Mouse (Mus musculus): Measurements from ENCODE around the gene Mdp1.
A peak's percentile ranks its signal among the peaks of the same experiment; 100 is the strongest.

Mdp1 gene

GRCm38 (mm10) chr14:55643060-55643907, 17.0 kb downstream of the Mdp1 start, which contains the start of gene Tm9sf1:
Gene Tm9sf1, minus strand, starts transcription at chr14:55643806.
- DNase-seq (ENCODE audit: inconsistent ontology term): peak; percentile 90

- DNase-seq (ENCODE audit: inconsistent ontology term): no peak
Observed at GRCm38 (mm10) chr14:55642679-55643059, 17.6 kb downstream of the Mdp1 start.

GRCm38 (mm10) chr14:55641291-55641690, 19.0 kb downstream of the Mdp1 start:
- DNase-seq (ENCODE audit: inconsistent ontology term): no peak

GRCm38 (mm10) chr14:55640816-55641215, 19.5 kb downstream of the Mdp1 start:
- DNase-seq (ENCODE audit: inconsistent ontology term): no peak

GRCm38 (mm10) chr14:55637795-55638194, 22.5 kb downstream of the Mdp1 start, which contains the start of gene Gm49378:
Gene Gm49378, minus strand, starts transcription at chr14:55637895.
- DNase-seq (ENCODE audit: inconsistent ontology term): no peak

GRCm38 (mm10) chr14:55635523-55636007, 24.7 kb downstream of the Mdp1 start, which contains the start of gene Ipo4:
Gene Ipo4, minus strand, starts transcription at chr14:55635957.
- peak; percentile 96 for DNase-seq (ENCODE audit: inconsistent ontology term)

- DNase-seq (ENCODE audit: inconsistent ontology term): peak; percentile 93
Observed at GRCm38 (mm10) chr14:55634874-55635522, 25.3 kb downstream of the Mdp1 start.

- peak; percentile 25 for DNase-seq (ENCODE audit: inconsistent ontology term)
Observed at GRCm38 (mm10) chr14:55629312-55629711, 31.0 kb downstream of the Mdp1 start.

GRCm38 (mm10) chr14:55628077-55628827, 32.1 kb downstream of the Mdp1 start:
- no peak for DNase-seq (ENCODE audit: inconsistent ontology term)

GRCm38 (mm10) chr14:55618486-55619195, 41.7 kb downstream of the Mdp1 start:
- no peak for DNase-seq (ENCODE audit: inconsistent ontology term)

- peak; percentile 60 for DNase-seq (ENCODE audit: inconsistent ontology term)
Observed at GRCm38 (mm10) chr14:55617822-55618221, 42.5 kb downstream of the Mdp1 start, which contains the start of gene Rec8. Gene Rec8, plus strand, starts transcription at chr14:55618037.

- DNase-seq (ENCODE audit: inconsistent ontology term): no peak
Observed at GRCm38 (mm10) chr14:55616844-55617243, 43.5 kb downstream of the Mdp1 start.

- no peak for DNase-seq (ENCODE audit: inconsistent ontology term)
Observed at GRCm38 (mm10) chr14:55615876-55616275, 44.4 kb downstream of the Mdp1 start.

GRCm38 (mm10) chr14:55614565-55615178, 45.6 kb downstream of the Mdp1 start:
- DNase-seq (ENCODE audit: inconsistent ontology term): no peak

- no peak for DNase-seq (ENCODE audit: inconsistent ontology term)
Observed at GRCm38 (mm10) chr14:55613346-55613745, 47.0 kb downstream of the Mdp1 start.

GRCm38 (mm10) chr14:55608339-55608738, 52.0 kb downstream of the Mdp1 start:
- DNase-seq (ENCODE audit: inconsistent ontology term): no peak
